Mouse (Mus musculus) heart, postnatal 0 days (tissue): Measurements from ENCODE around the gene Tax1bp3. TPM values are rescaled to one million over a fixed set of nuclear protein-coding genes. Genes with fewer than 3 reads are reported as not detected.

Experiments used
- ATAC-seq: fragments of 200-750 bp; cut with Nextera tagmentation; 2 replicates; pipeline ENCODE4 v1.8.0; 2017; ENCODE audit warnings: low read depth, moderate number of reproducible peaks, moderate library complexity; ENCODE audit not compliant: insufficient read depth
- DNase-seq: peaks from one replicate; pipeline ENCODE4 v3.0.0-alpha.2; 2016; ENCODE audit warnings: low spot score
- H3K27ac ChIP-seq: fragments of 300-500 bp; sonication (generic); 2 replicates; pipeline ENCODE4 v1.5.1; 2014; ENCODE audit warnings: low read depth, mild to moderate bottlenecking
- H3K27me3 ChIP-seq: fragments of 300-500 bp; sonication (generic); 2 replicates; pipeline ENCODE4 v1.6.1; 2014; ENCODE audit warnings: low read length, mixed read lengths; ENCODE audit not compliant: control insufficient read depth, insufficient read depth
- H3K36me3 ChIP-seq: fragments of 300-500 bp; sonication (generic); replicated peaks from 2 replicates; pipeline ENCODE4 v1.6.1; 2014; ENCODE audit warnings: low read length, mixed read lengths; ENCODE audit not compliant: control insufficient read depth, insufficient read depth
- H3K4me1 ChIP-seq: fragments of 300-500 bp; sonication (generic); 2 replicates; pipeline ENCODE4 v1.6.1; 2014; ENCODE audit warnings: antibody characterized with exemption; ENCODE audit not compliant: control insufficient read depth, insufficient read depth
- H3K4me2 ChIP-seq: fragments of 300-500 bp; sonication (generic); 2 replicates; pipeline ENCODE4 v1.6.1; 2014; ENCODE audit warnings: low read depth, mild to moderate bottlenecking, low read length, moderate library complexity
- H3K4me3 ChIP-seq: fragments of 300-500 bp; sonication (generic); 2 replicates; pipeline ENCODE4 v1.5.1; 2014; ENCODE audit warnings: low read depth, low read length
- H3K9ac ChIP-seq: fragments of 300-500 bp; sonication (generic); replicated peaks from 2 replicates; pipeline ENCODE4 v1.6.1; 2014; ENCODE audit warnings: low read depth, low read length, mixed read lengths
- H3K9me3 ChIP-seq: fragments of 300-500 bp; sonication (generic); replicated peaks from 2 replicates; pipeline ENCODE4 v1.6.1; 2016; ENCODE audit warnings: low read length; ENCODE audit not compliant: control insufficient read depth
- CTCF ChIP-seq: IDR thresholded peaks from 2 replicates; pipeline ENCODE4 v1.5.1; 2016; ENCODE audit warnings: antibody characterized with exemption, control low read depth, low read depth
- EP300 ChIP-seq: IDR thresholded peaks from 2 replicates; pipeline ENCODE4 v1.6.1; 2016; ENCODE audit warnings: antibody characterized with exemption, low read depth
- WGBS: fragments of 180-500 bp; shearing (Covaris S2); extraction: QIAGEN DNeasy Blood & Tissue Kit; methylation state at CpG from one replicate; pipeline ENCODE4 v1.1.7; 2014; 5-methylcytosine and 5-hydroxymethylcytosine counted together
- polyA plus RNA-seq: library from polyadenylated mRNA; unstranded; fragments of >200 nt; fragmentation: Nextera tagmentation; extraction: Ambion mirVana; gene quantifications from 2 replicates; pipeline ENCODE4 v1.2.1, GENCODE M21; 2015
- total RNA-seq: library from RNA; depleted of rRNA; stranded (reverse); fragments of >200 nt; gene quantifications from 2 replicates; pipeline ENCODE4 v1.2.3, GENCODE M21; 2014; ENCODE audit warnings: low replicate concordance

Gene Tax1bp3
- total and polyA plus RNA-seq, 2 experiments from 2014 or later, result 103 to 217 TPM

GRCm38 (mm10) chr11:73162284-73162683 is 14.6 kb upstream of the Tax1bp3 start:
- Histone ChIP-seq H3K4me1 (peaks cover 6% of the 10 kb centered on the region; the same call in 1 of the 2 replicates), H3K9me3 (no peaks in the 10 kb centered on the region), H3K4me2 (no peak overlapping the region), H3K4me3 (no peak overlapping the region), H3K27me3 (peaks cover 19% of the 10 kb centered on the region), H3K9ac (no peak overlapping the region), H3K27ac (no peak overlapping the region), H3K36me3 (no peaks in the 10 kb centered on the region)
- 66% methylated on average over 5 of the region's 5 CpGs for WGBS
- TF ChIP-seq EP300, result no peak
- TF ChIP-seq CTCF, result no peak
- DNase-seq (no peak), ATAC-seq (no peak)

GRCm38 (mm10) chr11:73168071-73168470 is 8.8 kb upstream of the Tax1bp3 start:
- Histone ChIP-seq H3K4me1 (peaks cover 10% of the 10 kb centered on the region; the same call in 1 of the 2 replicates), H3K27ac (no peak overlapping the region), H3K36me3 (no peaks in the 10 kb centered on the region), H3K9me3 (no peaks in the 10 kb centered on the region), H3K27me3 (no peaks in the 10 kb centered on the region), H3K9ac (no peak overlapping the region), H3K4me3 (no peak overlapping the region), H3K4me2 (no peak overlapping the region)
- DNase-seq, result no peak
- ATAC-seq, result no peak
- TF ChIP-seq CTCF (no peak), EP300 (no peak)
- 73% methylated on average over 8 of the region's 8 CpGs for WGBS

GRCm38 (mm10) chr11:73168576-73168975 is 8.3 kb upstream of the Tax1bp3 start:
- ATAC-seq, result no peak
- H3K4me2 ChIP-seq, result no peak overlapping the region
- DNase-seq, result no peak
- no peak overlapping the region for H3K9ac ChIP-seq
- H3K27me3 ChIP-seq, result no peaks in the 10 kb centered on the region
- H3K36me3 ChIP-seq, result no peaks in the 10 kb centered on the region
- H3K27ac ChIP-seq, result no peak overlapping the region
- peaks cover 10% of the 10 kb centered on the region; the same call in 1 of the 2 replicates for H3K4me1 ChIP-seq
- WGBS, result 69% methylated on average over 6 of the region's 6 CpGs
- no peak for TF ChIP-seq CTCF
- no peak for TF ChIP-seq EP300
- no peak overlapping the region for H3K4me3 ChIP-seq
- H3K9me3 ChIP-seq, result no peaks in the 10 kb centered on the region

- Histone ChIP-seq H3K9ac (no peak overlapping the region), H3K27me3 (no peaks in the 10 kb centered on the region), H3K4me2 (no peak overlapping the region), H3K27ac (no peak overlapping the region), H3K36me3 (0 out of 2 replicates have a peak, but pooled peaks cover 3% of the 10 kb centered on the region), H3K4me3 (no peak overlapping the region), H3K4me1 (peaks cover 10% of the 10 kb centered on the region; the same call in 1 of the 2 replicates), H3K9me3 (no peaks in the 10 kb centered on the region)
- DNase-seq, result no peak
- no peak for ATAC-seq
- 43% methylated on average over 4 of the region's 4 CpGs for WGBS
- TF ChIP-seq CTCF, result peak; percentile 71
- TF ChIP-seq EP300, result no peak
These were observed 7.7 kb upstream of the Tax1bp3 start for GRCm38 (mm10) chr11:73169231-73169630.

- WGBS, result 29% methylated on average over 5 of the region's 5 CpGs
These were observed 4.7 kb upstream of the Tax1bp3 start for GRCm38 (mm10) chr11:73172186-73172585.

GRCm38 (mm10) chr11:73175612-73176011 is 1.3 kb upstream of the Tax1bp3 start:
- DNase-seq, result no peak
- whole genome bisulfite sequencing, result 45% methylated on average over 8 of the region's 8 CpGs
- H3K36me3 ChIP-seq, result peaks cover 17% of the 10 kb centered on the region
- no peaks in the 10 kb centered on the region for H3K9me3 ChIP-seq
- peaks cover 30% of the 10 kb centered on the region; the same call in 1 of the 2 replicates for H3K4me1 ChIP-seq
- peak overlapping the region; percentile 86 for H3K4me2 ChIP-seq
- peak overlapping the region; percentile 77 for H3K4me3 ChIP-seq
- H3K9ac ChIP-seq, result peak overlapping the region; percentile 83; the same call in 1 of the 2 replicates
- no peaks in the 10 kb centered on the region for H3K27me3 ChIP-seq
- H3K27ac ChIP-seq, result no peak overlapping the region
- no peak for TF ChIP-seq CTCF
- TF ChIP-seq EP300, result no peak
- ATAC-seq, result no peak

More at GRCm38 (mm10) chr11:73172186-73172585, 4.7 kb upstream of the Tax1bp3 start:
- no peak overlapping the region; the same call in 1 of the 2 replicates for H3K9ac ChIP-seq
- H3K4me1 ChIP-seq, result peaks cover 21% of the 10 kb centered on the region; the same call in 1 of the 2 replicates
- no peaks in the 10 kb centered on the region for H3K27me3 ChIP-seq
- ATAC-seq (no peak), DNase-seq (peak; percentile 37)
- peak overlapping the region; percentile 50; the same call in 1 of the 2 replicates for H3K27ac ChIP-seq
- H3K4me3 ChIP-seq, result no peak overlapping the region
- TF ChIP-seq EP300 (no peak), CTCF (no peak)
- 0 out of 2 replicates have a peak, but pooled peaks cover 5% of the 10 kb centered on the region for H3K36me3 ChIP-seq
- H3K9me3 ChIP-seq, result no peaks in the 10 kb centered on the region
- no peak overlapping the region for H3K4me2 ChIP-seq
